Mouse (Mus musculus) gastrocnemius, adult 18-20 months (tissue): Measurements from ENCODE around the gene Tbcc. TPM values are rescaled to one million over a fixed set of nuclear protein-coding genes. Genes with fewer than 3 reads are reported as not detected.

Source experiments
- DNase-seq: peaks from one replicate; pipeline ENCODE4 v3.0.0; 2021; ENCODE audit warnings: low spot score
- total RNA-seq, 2 experiments: library from RNA; stranded (reverse); gene quantifications; 2 replicates each; pipeline ENCODE4 v1.2.3; 2021

Tbcc gene
- total RNA-seq, 2 experiments from 2014 or later: 7.1 to 7.4 TPM

DNA sequence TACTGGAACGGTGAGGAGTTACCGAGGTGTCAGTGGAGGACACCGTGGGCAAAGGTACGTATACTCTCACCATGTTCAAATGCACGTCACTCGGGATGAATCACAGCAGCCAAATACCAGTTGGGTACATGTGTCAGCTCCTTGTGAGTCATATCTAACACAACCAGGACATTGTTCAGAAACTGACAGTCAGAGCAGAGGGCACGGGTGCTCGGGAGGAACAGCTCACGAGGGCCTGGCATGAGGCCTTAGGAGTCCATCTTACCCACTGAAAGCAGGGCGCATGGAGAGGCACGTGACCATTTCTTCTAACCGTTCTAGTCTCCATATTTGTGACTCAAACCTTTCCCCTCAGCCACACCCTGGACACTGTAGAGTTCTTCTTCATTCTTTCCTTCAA, 23.6 kb upstream of the Tbcc start:
- no peak for DNase-seq

GRCm38 (mm10) chr17:46870204-46870798, 20.2 kb upstream of the Tbcc start:
- DNase-seq: no peak

DNA sequence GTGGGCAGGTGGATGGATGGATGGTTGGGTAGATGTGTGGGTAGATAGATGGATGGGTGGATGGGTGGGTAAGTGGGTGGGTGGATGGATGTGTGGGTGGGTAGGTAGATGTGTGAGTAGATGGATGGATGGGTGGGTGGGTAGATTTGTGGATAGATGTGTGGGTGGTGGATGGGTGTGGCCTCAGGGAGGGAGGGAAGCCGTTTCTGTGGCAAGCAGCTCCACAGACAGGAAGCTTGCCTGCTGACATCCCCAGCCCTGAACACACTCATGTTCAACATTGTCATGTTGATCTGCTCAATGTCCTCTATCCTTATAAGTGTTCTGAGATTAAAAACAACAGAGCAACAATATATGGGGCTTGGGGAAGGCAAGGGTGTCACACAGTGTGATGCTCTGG, 19.6 kb upstream of the Tbcc start:
- no peak for DNase-seq

DNA sequence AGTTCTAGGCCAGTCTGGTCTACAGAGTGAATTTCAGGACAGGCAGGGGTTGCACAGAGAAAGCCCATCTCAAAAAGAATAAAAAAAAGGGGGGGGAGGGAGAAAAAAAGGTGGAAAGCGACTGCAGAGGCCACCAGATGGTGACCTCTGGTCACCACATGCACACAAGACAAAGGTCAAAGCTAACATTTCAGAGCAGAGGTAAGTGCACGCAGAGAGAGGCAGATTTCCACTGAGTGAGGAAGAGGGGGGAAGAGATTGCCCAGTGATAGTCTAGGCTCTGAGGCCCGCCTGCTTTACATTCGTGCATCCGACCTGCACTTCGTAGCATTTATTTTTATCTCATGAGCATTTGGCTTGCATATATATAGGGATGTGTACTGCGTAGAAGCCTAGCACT, 17.7 kb upstream of the Tbcc start:
- DNase-seq: no peak

GRCm38 (mm10) chr17:46874133-46874532, 16.4 kb upstream of the Tbcc start:
- DNase-seq: peak; percentile 47

- DNase-seq: no peak
Observed at GRCm38 (mm10) chr17:46875626-46876025, 14.9 kb upstream of the Tbcc start.

DNA sequence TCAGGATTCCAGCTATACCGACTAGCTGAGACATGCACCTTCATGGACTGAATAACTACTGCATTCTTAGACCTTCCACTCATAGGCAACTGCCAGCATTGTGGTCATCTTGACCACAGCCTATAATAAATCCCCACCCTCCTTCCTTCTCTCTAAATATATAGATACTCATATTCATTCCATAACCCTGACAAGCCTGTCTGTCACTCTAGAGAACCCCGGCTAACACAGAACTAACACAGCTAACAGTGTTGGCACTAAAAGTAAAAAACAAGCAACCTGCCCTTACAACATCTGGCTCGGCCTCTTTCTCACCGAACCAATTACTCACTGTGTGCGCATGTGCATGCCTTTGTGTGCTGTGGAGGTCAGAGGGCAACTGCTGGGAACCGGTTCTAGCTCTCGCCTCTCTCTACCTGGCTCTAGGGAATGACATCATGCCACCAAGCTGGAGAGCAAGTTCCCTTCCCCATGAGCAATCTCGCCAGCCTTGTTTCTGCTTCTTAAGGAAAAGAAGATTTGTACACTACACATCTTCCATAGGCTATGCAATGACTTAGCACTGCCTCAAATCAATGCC, 14.0 kb upstream of the Tbcc start:
- no peak for DNase-seq

DNA sequence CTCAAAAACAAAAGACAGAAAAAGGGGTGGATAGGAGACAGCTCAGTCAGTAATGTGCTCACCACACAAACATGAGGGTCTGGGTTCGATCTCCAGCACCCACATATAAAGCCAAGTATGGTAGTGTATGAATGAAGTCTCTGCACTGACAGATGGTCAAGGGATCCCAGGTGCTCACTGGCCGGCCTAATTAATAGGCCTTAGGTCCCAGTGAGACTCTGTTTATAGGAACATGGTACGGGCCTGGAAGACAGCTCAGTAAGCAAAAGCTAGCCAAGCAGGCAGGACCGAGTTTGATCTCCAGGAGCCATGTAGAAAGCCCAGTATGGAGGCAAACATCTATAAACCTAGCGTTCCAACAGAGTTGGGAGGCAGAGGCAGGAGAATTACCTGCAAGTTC, 13.4 kb upstream of the Tbcc start:
- no peak for DNase-seq

GRCm38 (mm10) chr17:46879841-46880311, 10.6 kb upstream of the Tbcc start:
- DNase-seq: peak; percentile 76

DNA sequence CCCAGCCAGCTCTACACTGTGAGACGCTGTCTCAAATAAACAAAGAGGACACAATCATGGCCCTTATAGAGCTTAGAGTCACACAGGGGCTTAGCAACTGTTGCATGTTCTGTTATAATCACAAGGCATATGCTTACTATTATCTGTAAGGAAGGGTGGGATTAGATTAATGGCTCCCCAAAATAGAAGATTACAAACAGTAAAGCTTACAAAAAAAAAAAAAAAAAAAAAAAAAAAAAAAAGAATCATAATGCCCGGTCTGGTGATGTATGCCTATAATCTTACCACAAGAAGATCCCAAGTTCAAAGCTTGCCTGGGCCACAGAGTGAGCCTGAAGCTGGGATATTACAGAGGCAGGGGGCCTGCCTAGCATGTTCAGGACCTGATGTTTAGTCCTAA, 10.2 kb upstream of the Tbcc start:
- DNase-seq: no peak

GRCm38 (mm10) chr17:46881728-46882127, 8.8 kb upstream of the Tbcc start:
- DNase-seq: no peak

- DNase-seq: no peak
Observed at GRCm38 (mm10) chr17:46883107-46883506, 7.4 kb upstream of the Tbcc start.

- no peak for DNase-seq
Observed at GRCm38 (mm10) chr17:46884766-46885165, 5.7 kb upstream of the Tbcc start.

DNA sequence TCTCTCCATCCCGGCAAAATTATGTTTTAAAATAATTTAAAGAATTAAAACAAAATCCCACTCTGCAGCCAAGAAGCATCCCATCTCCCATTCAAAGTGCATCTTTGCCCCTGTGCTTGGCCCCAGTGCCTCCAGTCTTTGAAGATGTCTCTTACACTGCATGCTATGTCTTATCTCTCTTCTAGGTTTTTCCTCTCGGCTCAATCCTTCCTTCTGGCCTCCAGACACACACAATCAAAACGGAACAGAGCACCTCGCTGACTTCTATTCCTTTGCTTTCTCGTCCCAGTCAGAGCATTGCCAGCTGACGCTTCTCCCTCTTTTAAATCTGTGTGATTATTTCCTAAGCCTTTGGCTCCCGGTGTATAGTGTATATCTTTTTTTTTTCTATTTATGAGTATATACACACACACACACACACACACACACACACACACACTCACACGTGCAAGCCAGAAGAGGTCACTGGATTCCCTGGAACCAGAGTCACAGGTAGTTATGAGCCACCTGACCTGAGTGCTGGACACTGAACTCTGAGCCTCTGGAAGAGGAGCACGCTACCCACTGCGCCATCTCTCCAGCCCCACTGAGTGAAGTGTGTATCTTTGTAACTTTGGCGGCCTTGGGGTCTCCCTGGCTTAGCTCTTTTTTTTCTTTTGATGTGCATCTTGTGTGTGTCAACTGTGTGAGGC, 5.1 kb upstream of the Tbcc start:
- DNase-seq: no peak

GRCm38 (mm10) chr17:46885910-46886643, 4.4 kb upstream of the Tbcc start:
- DNase-seq: no peak

- DNase-seq: peak; percentile 64
Observed at GRCm38 (mm10) chr17:46888511-46889212, 1.8 kb upstream of the Tbcc start.

- DNase-seq: peak; percentile 83
Observed at GRCm38 (mm10) chr17:46889450-46890084, 917 bp upstream of the Tbcc start.

- peak; percentile 40 for DNase-seq
Observed at GRCm38 (mm10) chr17:46890843-46891594, 535 bp downstream of the Tbcc start.

DNA sequence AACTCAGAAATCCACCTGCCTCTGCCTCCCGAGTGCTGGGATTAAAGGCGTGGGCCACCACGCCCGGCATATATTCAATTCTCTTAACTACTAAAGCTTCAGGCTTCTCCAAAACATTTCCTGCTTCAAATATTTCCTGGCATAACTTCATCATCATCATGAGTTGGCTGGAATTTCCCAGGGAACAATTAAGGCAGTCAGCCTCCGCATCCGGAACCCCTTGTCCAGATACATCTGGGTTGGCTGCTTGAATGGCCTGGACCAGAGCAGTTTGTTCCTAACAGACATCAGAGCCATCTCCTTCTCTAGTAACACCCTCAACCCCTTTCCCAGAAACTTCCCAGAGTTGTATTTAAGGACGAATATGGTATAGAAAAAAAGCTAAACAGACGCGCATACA, 4.9 kb downstream of the Tbcc start:
- DNase-seq: peak; percentile 52

DNA sequence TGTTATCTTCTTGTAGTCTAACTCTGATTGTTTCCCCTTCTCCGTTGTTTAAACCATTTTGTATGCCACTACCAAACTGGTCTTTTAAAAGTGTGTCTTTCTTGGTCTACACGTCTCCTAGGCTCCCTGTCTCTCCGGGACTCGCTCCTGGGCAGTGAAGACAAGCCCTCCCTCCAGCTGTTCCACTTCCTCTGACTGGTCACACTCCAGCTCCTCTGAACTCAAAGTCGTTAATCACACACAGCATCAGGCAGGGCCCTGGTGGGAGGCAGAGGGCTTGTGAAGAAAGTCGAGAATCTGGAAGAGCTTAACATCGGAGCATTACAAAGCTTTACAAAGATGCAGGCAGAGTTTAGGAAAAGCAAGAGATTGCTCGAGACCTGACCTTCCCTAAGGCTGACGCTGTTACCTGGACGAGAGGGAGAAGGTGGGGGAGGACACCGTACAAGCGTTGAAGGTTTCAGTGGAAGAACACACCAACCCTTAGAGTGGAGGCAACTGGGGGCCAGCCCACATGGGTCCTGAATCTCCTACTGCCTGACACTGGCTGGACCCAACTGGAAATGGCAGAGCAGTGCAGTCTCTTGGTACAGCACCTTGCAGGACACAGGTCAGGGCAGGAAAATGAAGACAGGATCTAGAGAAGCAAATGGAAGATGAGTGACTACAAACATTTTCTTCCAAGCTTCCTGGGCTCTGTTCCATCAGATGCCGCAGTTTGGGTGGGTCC, 6.9 kb downstream of the Tbcc start:
- DNase-seq: no peak
